Mouse (Mus musculus): ENCODE measurements around the gene M1ap. TPM values are rescaled to one million over a fixed set of nuclear protein-coding genes. Genes with fewer than 3 reads are reported as not detected.

Gene M1ap
- polyA plus RNA-seq, 1 experiment from 2014 or later: 0.47 TPM

DNA sequence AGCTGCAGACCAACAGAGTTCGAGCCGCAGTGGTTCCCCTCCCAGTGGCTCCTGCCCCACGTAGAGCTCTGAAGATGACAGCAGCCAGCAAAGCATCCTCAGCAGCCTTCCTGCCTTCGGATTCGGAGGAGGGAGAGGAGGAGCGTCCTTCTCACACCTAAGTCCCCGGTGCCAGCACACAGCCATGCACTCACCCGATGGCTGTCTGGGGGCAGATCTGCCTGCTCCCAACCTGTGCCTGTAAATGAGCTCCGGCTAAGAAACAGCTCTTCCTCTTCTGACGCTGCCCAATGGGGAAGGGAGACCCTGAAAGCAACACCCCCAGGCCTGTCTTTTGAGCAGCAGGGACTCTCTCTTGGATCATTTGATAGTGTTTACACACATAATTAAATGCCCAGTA is 83.1 kb downstream of the M1ap start:
- peaks cover 13% of the 10 kb centered on the region; the same call in 1 of the 2 replicates for H3K27me3 ChIP-seq (replicated peaks; ENCODE audit: control insufficient read depth, insufficient read depth, low read length)
- H3K4me2 ChIP-seq (ENCODE audit: low read length): no peak overlapping the region
- WGBS: 32% methylated on average over 10 of the region's 10 CpGs
- no peaks in the 10 kb centered on the region for H3K9me3 ChIP-seq (ENCODE audit: control insufficient read depth, low read length)
- no peak for DNase-seq (ENCODE audit: low spot score)
- H3K9ac ChIP-seq (ENCODE audit: low read length): no peak overlapping the region
- 0 out of 2 replicates have a peak, but pooled peaks cover 5% of the 10 kb centered on the region for H3K36me3 ChIP-seq (ENCODE audit: control insufficient read depth, insufficient read depth, low read length)
- H3K27ac ChIP-seq (ENCODE audit: low read depth): no peak overlapping the region
- peaks cover 8% of the 10 kb centered on the region for H3K4me1 ChIP-seq (replicated peaks; ENCODE audit: control insufficient read depth, insufficient read depth, low read length)
- ATAC-seq (replicated peaks; ENCODE audit: low FRiP score, low TSS enrichment, low read depth): no peak
- no peak overlapping the region for H3K4me3 ChIP-seq (ENCODE audit: low read depth, low read length)

DNA sequence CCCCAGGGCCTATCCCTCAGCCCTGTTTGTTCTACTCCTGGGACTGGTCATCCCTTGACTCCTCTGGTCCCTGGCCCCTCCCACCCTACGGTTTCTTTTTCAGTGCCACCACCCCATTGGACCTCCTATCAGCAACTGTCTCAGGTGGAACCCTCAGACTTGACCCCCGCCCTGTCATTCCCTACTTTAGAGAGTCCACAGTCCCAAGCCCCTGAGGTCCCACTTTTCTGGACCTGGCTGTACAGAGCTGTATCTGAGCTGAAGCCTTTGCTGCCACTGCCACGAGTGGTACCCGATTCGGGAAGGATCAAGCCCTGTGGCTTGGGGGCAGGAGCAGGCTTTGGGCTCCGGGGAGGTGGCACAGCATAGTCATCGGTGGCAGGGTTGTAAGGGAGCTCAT is 84.4 kb downstream of the M1ap start:
- Histone ChIP-seq H3K27ac (ENCODE audit: low read depth) (no peak overlapping the region), H3K36me3 (ENCODE audit: control insufficient read depth, insufficient read depth, low read length) (0 out of 2 replicates have a peak, but pooled peaks cover 5% of the 10 kb centered on the region), H3K9me3 (ENCODE audit: control insufficient read depth, low read length) (no peaks in the 10 kb centered on the region), H3K27me3 (replicated peaks; ENCODE audit: control insufficient read depth, insufficient read depth, low read length) (peaks cover 13% of the 10 kb centered on the region; the same call in 1 of the 2 replicates), H3K9ac (ENCODE audit: low read length) (no peak overlapping the region), H3K4me1 (replicated peaks; ENCODE audit: control insufficient read depth, insufficient read depth, low read length) (peaks cover 11% of the 10 kb centered on the region), H3K4me2 (ENCODE audit: low read length) (no peak overlapping the region), H3K4me3 (ENCODE audit: low read depth, low read length) (no peak overlapping the region)
- DNase-seq (ENCODE audit: low spot score) (no peak), ATAC-seq (replicated peaks; ENCODE audit: low FRiP score, low TSS enrichment, low read depth) (no peak)
- 77% methylated on average over 7 of the region's 7 CpGs for WGBS

DNA sequence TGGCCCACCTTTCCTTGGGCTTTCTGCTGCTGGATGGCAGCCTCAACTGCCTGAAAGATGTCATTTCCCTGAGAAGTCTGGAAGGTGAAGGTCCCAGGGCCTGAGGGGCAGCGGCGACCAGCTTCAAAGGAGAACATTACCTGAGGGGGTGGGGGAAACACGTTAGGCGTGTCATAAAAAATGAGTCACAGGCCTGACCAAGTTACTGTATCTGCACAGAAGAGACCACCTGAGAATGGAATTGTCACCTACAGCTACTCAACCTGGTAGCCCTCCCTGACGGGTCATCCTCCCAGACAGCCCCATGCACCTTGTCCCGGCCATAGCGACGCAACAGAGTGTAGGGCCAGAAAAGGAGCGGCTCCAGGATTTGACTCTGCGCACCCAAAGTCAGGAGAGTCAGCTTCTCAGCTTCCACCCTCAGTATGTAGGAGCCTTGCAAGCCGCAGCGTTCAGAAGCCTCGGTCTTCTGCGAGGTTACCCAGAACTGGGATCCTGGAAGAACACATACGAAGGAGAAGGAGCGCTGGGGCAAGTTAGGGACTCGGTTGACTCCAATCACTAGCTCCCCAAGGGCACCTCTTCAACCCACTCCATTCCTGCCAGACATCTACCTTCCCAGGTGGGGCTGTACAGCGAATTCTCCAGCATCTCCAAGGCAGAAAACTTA is 85.4 kb downstream of the M1ap start:
- Histone ChIP-seq H3K27me3 (replicated peaks; ENCODE audit: control insufficient read depth, insufficient read depth, low read length) (peaks cover 13% of the 10 kb centered on the region; the same call in 1 of the 2 replicates), H3K4me2 (ENCODE audit: low read length) (peak overlapping the region; percentile 80), H3K27ac (ENCODE audit: low read depth) (no peak overlapping the region), H3K4me3 (ENCODE audit: low read depth, low read length) (peak overlapping the region; percentile 68), H3K9me3 (ENCODE audit: control insufficient read depth, low read length) (no peaks in the 10 kb centered on the region), H3K4me1 (replicated peaks; ENCODE audit: control insufficient read depth, insufficient read depth, low read length) (peaks cover 18% of the 10 kb centered on the region), H3K9ac (ENCODE audit: low read length) (no peak overlapping the region), H3K36me3 (ENCODE audit: control insufficient read depth, insufficient read depth, low read length) (0 out of 2 replicates have a peak, but pooled peaks cover 5% of the 10 kb centered on the region)
- ATAC-seq (replicated peaks; ENCODE audit: low FRiP score, low TSS enrichment, low read depth): no peak
- no peak for DNase-seq (ENCODE audit: low spot score)
- WGBS: 40% methylated on average over 18 of the region's 18 CpGs

DNA sequence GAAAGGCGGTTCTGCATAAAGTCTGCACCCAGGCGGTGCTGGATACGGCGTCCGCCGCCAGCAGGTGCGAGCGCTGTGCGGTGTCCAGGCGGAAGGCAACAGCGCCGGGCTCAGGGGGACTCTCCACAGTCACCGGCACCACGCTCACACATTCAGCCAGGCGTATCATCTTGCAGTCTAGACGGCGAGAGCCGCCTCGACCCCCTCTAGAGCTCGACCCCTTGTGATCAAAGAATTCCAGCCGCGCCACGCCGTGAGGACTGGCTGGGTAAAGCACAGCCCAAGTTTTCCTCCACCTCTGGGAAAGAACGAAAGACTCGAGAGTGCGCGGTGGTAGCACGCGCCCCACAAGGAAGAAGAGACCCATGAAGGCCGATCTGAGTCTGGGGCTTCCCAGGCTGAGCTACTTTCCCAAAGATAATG is 86.1 kb downstream of the M1ap start:
- H3K4me3 ChIP-seq (ENCODE audit: low read depth, low read length): peak overlapping the region; percentile 68
- 0 out of 2 replicates have a peak, but pooled peaks cover 5% of the 10 kb centered on the region for H3K36me3 ChIP-seq (ENCODE audit: control insufficient read depth, insufficient read depth, low read length)
- DNase-seq (ENCODE audit: low spot score): peak; percentile 81
- WGBS: 2% methylated on average over 31 of the region's 31 CpGs
- peaks cover 13% of the 10 kb centered on the region; the same call in 1 of the 2 replicates for H3K27me3 ChIP-seq (replicated peaks; ENCODE audit: control insufficient read depth, insufficient read depth, low read length)
- H3K4me2 ChIP-seq (ENCODE audit: low read length): peak overlapping the region; percentile 80
- H3K27ac ChIP-seq (ENCODE audit: low read depth): peak overlapping the region; percentile 87
- peak; percentile 32 for ATAC-seq (replicated peaks; ENCODE audit: low FRiP score, low TSS enrichment, low read depth)
- H3K4me1 ChIP-seq (replicated peaks; ENCODE audit: control insufficient read depth, insufficient read depth, low read length): peaks cover 18% of the 10 kb centered on the region
- no peaks in the 10 kb centered on the region for H3K9me3 ChIP-seq (ENCODE audit: control insufficient read depth, low read length)
- peak overlapping the region; percentile 58 for H3K9ac ChIP-seq (ENCODE audit: low read length)

DNA sequence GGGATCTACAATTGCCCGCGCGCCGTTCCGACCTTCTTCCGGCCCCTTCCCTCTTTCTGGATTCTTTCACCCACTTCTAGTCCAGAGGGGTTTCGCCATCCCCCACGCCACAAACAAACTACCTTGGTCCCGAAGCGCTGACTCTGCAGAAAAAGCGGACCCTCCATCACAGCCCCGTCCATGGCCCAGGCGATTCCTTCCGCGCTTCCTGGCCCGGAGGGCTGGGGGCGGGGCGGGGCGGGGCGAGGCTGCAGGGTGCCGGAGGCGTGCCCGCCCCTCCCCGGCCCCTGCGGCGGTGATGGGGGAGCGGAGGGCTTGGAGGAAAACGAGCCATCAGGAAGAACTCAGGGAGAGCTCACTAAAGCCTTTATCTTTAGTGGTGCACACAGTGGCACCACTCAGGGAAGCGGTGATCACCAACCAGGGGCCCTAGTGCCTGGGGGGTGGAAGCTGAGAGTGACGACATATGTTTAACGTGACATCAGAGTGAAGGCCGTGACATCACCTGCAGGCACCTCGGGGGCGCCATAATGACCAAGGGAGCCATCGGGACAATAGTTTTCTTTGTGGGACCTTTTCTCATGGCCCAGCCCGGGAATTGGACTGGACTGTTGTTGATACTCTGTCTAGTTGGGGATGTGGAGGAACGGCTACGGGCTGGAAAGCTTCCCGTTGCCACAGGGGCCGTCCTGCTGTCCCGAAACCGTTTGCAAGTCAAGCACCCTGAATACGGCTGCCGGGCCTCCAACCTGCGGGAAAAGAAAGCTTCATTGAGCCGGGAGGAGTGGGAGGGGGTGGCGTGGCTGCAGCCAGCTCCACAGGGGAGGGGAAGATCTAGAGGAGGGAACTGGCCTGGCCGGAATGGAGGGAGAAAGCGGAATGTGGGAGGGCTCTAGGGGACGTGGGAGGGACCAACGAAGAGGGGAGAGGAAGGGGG is 86.8 kb downstream of the M1ap start, which contains the start of the genes Dok1 and Loxl3:
Gene Dok1 (minus strand): TSS at position 223 of the 937 bp plus-strand sequence.
Gene Loxl3 (plus strand): TSS at position 925 of the 937 bp plus-strand sequence.
- Histone ChIP-seq H3K4me1 (replicated peaks; ENCODE audit: control insufficient read depth, insufficient read depth, low read length) (peaks cover 21% of the 10 kb centered on the region), H3K27ac (ENCODE audit: low read depth) (peak within 1 kb of the TSS; percentile 87), H3K9ac (ENCODE audit: low read length) (peak within 1 kb of the TSS; percentile 58), H3K4me3 (ENCODE audit: low read depth, low read length) (peak within 1 kb of the TSS; percentile 68), H3K4me2 (ENCODE audit: low read length) (peak within 1 kb of the TSS; percentile 80), H3K36me3 (ENCODE audit: control insufficient read depth, insufficient read depth, low read length) (0 out of 2 replicates have a peak, but pooled peaks cover 5% of the 10 kb centered on the region), H3K27me3 (replicated peaks; ENCODE audit: control insufficient read depth, insufficient read depth, low read length) (peaks cover 13% of the 10 kb centered on the region; the same call in 1 of the 2 replicates), H3K9me3 (ENCODE audit: control insufficient read depth, low read length) (no peaks in the 10 kb centered on the region)
- peak; percentile 95 for DNase-seq (ENCODE audit: low spot score)
- under 1% methylated on average over 48 of the region's 51 CpGs for WGBS
- peak; percentile 85 for ATAC-seq (replicated peaks; ENCODE audit: low FRiP score, low TSS enrichment, low read depth)

DNA sequence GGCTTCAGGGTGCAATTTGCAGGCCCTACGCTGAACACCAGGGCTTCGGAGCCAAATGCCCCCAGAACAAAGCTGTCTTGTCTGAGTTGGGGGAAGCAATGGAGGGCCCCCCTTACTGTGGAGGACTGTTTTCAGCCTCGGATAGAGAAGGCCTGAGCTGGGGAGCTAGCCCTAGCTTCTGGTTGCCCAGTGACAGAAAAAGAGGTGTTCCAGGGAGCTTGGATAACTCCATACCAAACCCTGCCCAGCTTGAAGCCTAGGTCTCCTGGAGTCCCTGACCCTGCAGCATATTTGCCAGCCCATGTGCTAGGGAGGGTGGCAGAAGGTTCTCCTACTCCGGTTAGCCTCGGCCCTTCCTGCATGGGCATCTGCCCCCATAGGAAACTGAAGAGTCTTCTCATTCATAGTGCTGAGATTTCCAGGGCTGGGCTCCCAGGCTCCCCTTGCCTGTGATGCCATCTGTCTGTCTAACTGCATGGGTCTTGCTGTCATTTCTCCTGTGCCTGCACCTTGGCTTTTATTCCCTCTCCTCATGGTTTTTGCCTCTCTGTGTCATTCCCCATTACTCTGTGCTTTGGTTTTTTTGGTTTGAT is 87.9 kb downstream of the M1ap start:
- peak overlapping the region; percentile 87; the same call in 1 of the 2 replicates for H3K27ac ChIP-seq (ENCODE audit: low read depth)
- H3K4me2 ChIP-seq (ENCODE audit: low read length): peak overlapping the region; percentile 80
- 0 out of 2 replicates have a peak, but pooled peaks cover 5% of the 10 kb centered on the region for H3K36me3 ChIP-seq (ENCODE audit: control insufficient read depth, insufficient read depth, low read length)
- peak overlapping the region; percentile 41 for H3K9ac ChIP-seq (ENCODE audit: low read length)
- H3K9me3 ChIP-seq (ENCODE audit: control insufficient read depth, low read length): no peaks in the 10 kb centered on the region
- peak overlapping the region; percentile 68 for H3K4me3 ChIP-seq (ENCODE audit: low read depth, low read length)
- DNase-seq (ENCODE audit: low spot score) (no peak), ATAC-seq (replicated peaks; ENCODE audit: low FRiP score, low TSS enrichment, low read depth) (no peak)
- H3K4me1 ChIP-seq (replicated peaks; ENCODE audit: control insufficient read depth, insufficient read depth, low read length): peaks cover 26% of the 10 kb centered on the region
- 22% methylated on average over 5 of the region's 5 CpGs for WGBS
- peaks cover 13% of the 10 kb centered on the region; the same call in 1 of the 2 replicates for H3K27me3 ChIP-seq (replicated peaks; ENCODE audit: control insufficient read depth, insufficient read depth, low read length)

DNA sequence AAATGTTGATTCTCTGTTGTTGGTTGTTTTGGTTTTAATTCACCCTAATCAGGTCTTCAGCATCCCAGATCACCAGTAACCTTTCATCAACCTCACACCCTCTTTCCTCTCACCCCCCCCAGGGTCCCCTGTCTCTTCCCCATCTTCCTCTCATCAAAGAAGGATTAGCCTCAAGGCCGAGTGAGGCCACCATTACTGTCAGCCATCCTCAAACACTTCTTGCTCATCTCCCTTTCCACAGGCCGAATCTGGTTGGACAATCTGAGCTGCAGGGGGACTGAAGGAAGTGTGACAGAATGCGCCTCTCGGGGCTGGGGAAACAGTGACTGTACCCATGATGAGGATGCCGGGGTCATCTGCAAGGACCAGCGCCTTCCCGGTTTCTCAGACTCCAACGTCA is 90.5 kb downstream of the M1ap start:
- no peaks in the 10 kb centered on the region for H3K36me3 ChIP-seq (ENCODE audit: control insufficient read depth, insufficient read depth, low read length)
- H3K4me3 ChIP-seq (ENCODE audit: low read depth, low read length): no peak overlapping the region
- 82% methylated on average over 8 of the region's 8 CpGs for WGBS
- H3K27me3 ChIP-seq (replicated peaks; ENCODE audit: control insufficient read depth, insufficient read depth, low read length): no peaks in the 10 kb centered on the region
- no peaks in the 10 kb centered on the region for H3K9me3 ChIP-seq (ENCODE audit: control insufficient read depth, low read length)
- ATAC-seq (replicated peaks; ENCODE audit: low FRiP score, low TSS enrichment, low read depth): no peak
- no peak overlapping the region for H3K4me2 ChIP-seq (ENCODE audit: low read length)
- H3K4me1 ChIP-seq (replicated peaks; ENCODE audit: control insufficient read depth, insufficient read depth, low read length): peaks cover 23% of the 10 kb centered on the region
- no peak for DNase-seq (ENCODE audit: low spot score)
- H3K9ac ChIP-seq (ENCODE audit: low read length): no peak overlapping the region
- no peak overlapping the region for H3K27ac ChIP-seq (ENCODE audit: low read depth)

DNA sequence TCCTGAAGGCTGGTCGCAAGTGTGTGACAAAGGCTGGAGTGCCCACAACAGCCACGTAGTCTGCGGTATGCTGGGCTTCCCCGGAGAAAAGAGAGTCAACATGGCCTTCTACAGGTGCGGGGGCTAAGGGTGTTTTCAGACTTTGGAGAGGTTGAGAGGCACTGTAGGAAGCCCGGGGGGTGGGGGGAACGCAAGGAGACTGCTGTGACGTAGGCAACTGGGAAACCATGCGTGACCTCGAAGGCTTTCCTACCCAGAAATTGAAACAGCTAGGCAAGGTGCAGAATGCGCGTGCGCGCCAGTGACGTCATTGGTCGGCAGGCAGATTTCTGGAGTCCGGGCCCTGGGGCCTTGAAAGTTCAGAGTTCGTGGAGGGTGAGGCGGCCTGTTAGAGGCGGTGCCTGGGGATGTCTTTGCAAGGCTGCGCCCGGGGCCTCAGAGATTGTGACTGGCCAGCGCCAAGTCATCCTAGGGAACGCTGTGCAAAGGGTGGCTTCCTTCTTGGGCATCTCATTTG is 91.9 kb downstream of the M1ap start:
- 10% methylated on average over 24 of the region's 24 CpGs for WGBS
- Histone ChIP-seq H3K27me3 (replicated peaks; ENCODE audit: control insufficient read depth, insufficient read depth, low read length) (no peaks in the 10 kb centered on the region), H3K4me3 (ENCODE audit: low read depth, low read length) (peak overlapping the region; percentile 20; the same call in 1 of the 2 replicates), H3K36me3 (ENCODE audit: control insufficient read depth, insufficient read depth, low read length) (no peaks in the 10 kb centered on the region), H3K9ac (ENCODE audit: low read length) (no peak overlapping the region), H3K9me3 (ENCODE audit: control insufficient read depth, low read length) (no peaks in the 10 kb centered on the region), H3K4me1 (replicated peaks; ENCODE audit: control insufficient read depth, insufficient read depth, low read length) (peaks cover 20% of the 10 kb centered on the region), H3K27ac (ENCODE audit: low read depth) (no peak overlapping the region), H3K4me2 (ENCODE audit: low read length) (peak overlapping the region; percentile 52)
- ATAC-seq (replicated peaks; ENCODE audit: low FRiP score, low TSS enrichment, low read depth): peak; percentile 38; the same call in 1 of the 2 replicates
- peak; percentile 93 for DNase-seq (ENCODE audit: low spot score)

All from intestine, embryonic 14.5 days (tissue).